Mouse (Mus musculus) 3T3-L1 (cell line): ENCODE measurements around the gene Gpr27.

ENCODE experiments used
- DNase-seq: peaks from one replicate; pipeline ENCODE4 v3.0.0-alpha.2; 2015; ENCODE audit warnings: low read depth, low spot score

Gpr27 gene

GRCm38 (mm10) chr6:99677325-99677724 is 15.2 kb upstream of the Gpr27 start:
- no peak for DNase-seq

DNA sequence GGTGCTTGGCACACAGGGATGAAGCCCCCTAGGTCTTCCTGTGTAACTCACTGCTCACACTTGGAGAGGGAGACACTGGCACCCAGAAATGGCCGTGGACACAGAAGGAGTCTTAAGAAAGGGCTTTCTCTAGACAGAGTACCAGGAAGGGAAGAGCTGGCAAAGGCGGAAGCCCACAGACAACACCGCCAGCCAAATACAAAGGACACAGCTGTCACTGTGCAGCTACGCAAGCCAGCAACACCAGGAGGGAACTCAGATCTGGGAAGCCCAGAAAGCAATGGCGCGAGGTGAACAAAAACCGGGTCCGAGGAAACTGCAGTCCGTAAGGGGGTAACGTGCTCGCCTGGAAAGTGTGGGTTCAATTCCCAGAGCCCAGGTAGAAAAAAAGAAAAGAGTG is 14.4 kb upstream of the Gpr27 start:
- DNase-seq: no peak

- no peak for DNase-seq
Measured at GRCm38 (mm10) chr6:99683974-99684373, 8.5 kb upstream of the Gpr27 start.

DNA sequence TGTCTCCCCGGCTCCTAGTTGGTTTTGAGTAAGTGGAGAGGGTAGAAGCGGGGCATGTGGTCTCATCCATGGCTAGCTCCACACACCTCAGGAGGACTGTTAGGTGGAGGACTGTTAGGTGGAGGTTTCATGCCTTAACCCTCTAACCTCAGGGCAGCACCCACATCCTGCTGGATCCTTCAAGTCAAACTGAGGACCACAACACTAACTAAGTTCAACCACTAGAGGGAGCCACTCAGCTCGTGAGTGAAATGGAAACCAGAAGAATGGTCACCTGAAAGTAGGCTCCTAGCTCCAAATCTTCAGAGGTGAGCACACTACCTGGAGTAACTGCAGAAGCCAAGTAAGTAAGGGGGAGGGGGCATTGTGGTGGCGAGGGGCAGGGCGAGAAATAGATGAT is 7.6 kb upstream of the Gpr27 start:
- peak; percentile 47 for DNase-seq

GRCm38 (mm10) chr6:99688513-99688912 is 4.0 kb upstream of the Gpr27 start:
- no peak for DNase-seq

- no peak for DNase-seq
Measured at GRCm38 (mm10) chr6:99691666-99692205, 743 bp upstream of the Gpr27 start.

- no peak for DNase-seq
Measured at GRCm38 (mm10) chr6:99692916-99693841, 700 bp downstream of the Gpr27 start.

- DNase-seq: no peak
Measured at GRCm38 (mm10) chr6:99700484-99700883, 8.0 kb downstream of the Gpr27 start.

DNA sequence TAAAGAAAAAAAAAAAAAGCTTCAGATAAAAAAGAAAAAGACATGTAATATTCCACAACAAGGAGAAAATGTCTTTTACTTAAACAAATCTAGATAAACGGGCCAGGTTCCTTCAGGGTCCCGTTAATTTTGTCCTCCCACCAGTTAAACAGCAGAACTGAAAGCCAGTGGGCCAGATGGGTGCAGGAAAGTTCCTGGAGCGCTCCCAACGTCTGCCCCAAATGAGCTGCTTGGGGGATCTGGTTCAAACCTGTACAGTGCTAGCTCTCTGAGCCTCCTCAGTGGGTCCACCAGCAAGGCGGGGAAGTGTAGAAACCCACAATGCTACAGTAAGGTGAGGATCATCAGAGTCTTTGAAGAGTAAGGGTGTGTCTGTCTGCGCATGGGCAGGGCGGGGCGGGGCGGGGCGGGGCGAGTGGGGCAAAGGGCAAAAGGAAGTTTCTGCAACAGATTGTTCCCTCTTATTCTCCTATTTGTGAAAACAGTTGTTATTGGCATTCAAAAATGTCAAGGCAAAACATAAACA is 19.2 kb downstream of the Gpr27 start:
- DNase-seq: no peak

GRCm38 (mm10) chr6:99713256-99713655 is 20.8 kb downstream of the Gpr27 start:
- DNase-seq: no peak

- DNase-seq: no peak
Measured at GRCm38 (mm10) chr6:99715191-99715590, 22.7 kb downstream of the Gpr27 start.

- DNase-seq: no peak
Measured at GRCm38 (mm10) chr6:99715913-99716312, 23.4 kb downstream of the Gpr27 start.

- no peak for DNase-seq
Measured at GRCm38 (mm10) chr6:99721032-99721431, 28.6 kb downstream of the Gpr27 start.

- DNase-seq: no peak
Measured at GRCm38 (mm10) chr6:99722390-99722789, 29.9 kb downstream of the Gpr27 start.

- no peak for DNase-seq
Measured at GRCm38 (mm10) chr6:99725971-99726561, 33.6 kb downstream of the Gpr27 start, which contains the start of gene Prok2. Gene Prok2, minus strand, starts transcription at chr6:99726392.

DNA sequence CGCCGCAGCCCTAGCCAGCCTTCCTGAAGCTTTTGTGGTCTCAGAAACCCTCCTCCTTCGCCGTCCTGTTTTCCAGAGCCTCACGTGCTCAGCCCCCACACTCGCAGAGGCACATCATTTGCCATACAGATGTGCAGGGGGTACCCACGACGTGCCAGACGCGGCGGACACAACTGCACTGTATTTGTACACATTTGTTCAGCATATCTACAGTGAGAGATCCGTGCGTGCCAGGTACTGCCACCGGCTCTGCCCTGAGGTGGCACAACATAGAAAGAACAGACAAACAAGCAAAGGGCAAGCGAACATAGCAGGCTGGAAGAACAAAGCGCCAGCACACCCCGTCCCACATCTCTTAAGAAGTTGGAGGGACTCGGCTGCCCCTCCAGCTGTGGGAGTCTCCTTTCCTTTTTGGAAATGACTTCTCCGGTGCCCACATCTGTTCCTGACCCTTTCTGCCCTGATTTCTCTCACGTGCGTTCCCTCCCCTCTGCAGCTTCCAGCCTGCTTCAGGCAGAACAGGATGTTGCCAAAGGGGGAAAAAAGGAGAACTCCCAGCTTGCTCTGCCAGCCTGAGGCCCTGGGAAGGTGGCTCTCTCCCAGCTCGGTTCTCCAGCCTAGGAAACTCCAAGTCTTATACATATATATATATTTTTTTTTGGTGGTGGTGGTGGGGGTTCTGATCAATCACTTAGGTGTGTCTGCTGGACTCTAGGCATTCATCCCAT is 34.3 kb downstream of the Gpr27 start:
- no peak for DNase-seq

DNA sequence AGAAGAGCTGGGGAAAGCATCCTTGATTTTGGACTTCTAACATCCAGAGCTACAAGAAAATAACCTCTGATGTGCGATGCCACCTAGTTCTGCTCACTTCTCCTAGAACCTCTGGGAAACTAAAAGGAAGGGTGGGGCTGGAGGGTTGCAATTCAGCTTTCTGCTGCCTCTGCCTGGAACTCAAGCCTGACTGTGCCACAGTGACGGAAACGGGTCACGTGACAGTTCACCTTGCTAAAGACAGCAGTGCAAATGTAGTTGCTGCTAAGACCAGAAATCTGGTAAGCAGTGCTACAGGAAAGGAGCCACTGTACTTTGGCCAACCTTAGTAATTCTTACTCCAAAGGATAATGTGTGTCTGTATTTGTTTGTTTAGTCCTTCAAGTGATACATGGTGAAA is 37.4 kb downstream of the Gpr27 start:
- no peak for DNase-seq

DNA sequence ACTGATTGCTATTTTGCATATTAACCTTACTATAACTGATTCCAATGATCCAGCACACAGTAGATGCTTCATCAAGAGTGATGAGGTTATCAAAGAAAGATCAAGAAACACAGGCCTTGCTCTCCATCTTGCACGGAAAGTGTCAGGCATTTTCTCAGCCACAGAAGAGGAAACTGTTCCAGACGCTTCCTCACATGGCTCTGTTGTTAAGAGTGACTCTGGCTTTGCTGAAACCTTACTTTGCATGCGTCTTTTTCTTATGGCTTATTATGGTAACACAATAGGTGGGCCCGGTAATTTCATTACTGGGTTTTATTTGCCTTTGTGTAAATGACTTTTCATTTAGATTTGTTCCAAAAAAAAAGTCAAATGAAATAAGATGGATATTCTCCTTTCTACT is 39.4 kb downstream of the Gpr27 start:
- no peak for DNase-seq

- no peak for DNase-seq
Measured at GRCm38 (mm10) chr6:99732673-99733072, 40.2 kb downstream of the Gpr27 start.

DNA sequence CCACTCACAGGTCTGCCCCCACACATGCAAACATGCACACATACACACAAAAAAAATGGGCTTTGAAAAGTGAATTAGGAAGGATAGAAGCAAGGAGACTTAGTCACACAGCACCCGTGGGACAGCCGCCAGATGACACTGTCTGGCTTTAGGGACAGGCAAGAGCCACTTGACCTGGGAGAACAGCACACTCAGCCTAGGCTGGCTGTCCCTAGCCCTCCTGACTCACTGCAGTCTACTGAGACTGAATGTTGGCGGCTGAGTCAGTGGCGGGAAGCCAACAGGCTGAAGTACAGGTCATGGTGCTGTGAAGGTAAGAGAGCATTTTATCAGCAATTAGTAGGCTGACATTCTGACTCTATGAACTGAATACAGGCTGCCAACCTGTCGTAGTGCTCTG is 42.2 kb downstream of the Gpr27 start:
- peak; percentile 60 for DNase-seq

- no peak for DNase-seq
Measured at GRCm38 (mm10) chr6:99742866-99743265, 50.4 kb downstream of the Gpr27 start.
